Mouse (Mus musculus) fibroblast of lung, adult 2 months (primary cell): ENCODE measurements around the gene Tm4sf5.

ENCODE experiments used
- DNase-seq: peaks from one replicate; pipeline ENCODE4 v3.0.0-alpha.2; 2011; ENCODE audit warnings: low read depth

Gene Tm4sf5

DNA sequence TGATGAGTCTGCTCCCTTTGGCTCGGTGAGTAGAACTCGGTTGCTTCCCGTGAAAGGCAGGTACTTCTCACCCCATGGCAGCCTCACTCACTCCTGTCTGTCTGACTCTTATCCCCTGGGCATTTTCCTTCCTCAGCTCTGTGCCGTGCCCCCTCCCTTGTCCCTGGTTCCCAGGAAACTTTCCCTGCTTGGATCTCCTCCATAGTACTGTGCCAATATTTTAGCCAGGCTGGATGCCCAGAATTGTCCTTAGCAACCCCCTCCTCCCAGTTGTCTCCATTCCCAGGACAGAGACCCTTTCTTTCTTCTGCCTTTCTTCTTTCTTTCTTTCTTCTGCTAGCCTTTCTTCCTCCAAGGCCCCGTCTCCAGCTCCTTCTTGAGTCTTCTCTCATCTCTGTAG lies 36.4 kb downstream of the Tm4sf5 start:
- DNase-seq: no peak

DNA sequence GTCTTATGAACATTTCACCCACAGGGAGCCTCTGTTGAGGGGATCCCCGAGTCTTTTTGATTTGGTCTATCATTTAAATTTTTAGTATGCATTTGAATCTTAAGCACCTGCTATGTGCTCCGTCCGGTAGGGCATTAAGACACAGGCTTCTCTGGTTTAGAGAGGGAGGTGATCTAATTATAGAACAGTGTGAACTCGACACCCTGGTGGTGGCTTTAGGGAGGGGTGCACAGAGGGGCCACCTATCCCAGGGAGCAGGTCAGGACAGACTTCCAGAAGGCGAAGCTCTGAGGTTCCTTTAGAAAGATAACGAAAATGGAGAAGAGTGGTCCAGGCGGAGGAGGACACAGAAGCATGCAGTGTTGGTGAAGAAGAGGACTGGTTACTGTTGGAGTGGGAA lies 39.5 kb downstream of the Tm4sf5 start:
- no peak for DNase-seq

DNA sequence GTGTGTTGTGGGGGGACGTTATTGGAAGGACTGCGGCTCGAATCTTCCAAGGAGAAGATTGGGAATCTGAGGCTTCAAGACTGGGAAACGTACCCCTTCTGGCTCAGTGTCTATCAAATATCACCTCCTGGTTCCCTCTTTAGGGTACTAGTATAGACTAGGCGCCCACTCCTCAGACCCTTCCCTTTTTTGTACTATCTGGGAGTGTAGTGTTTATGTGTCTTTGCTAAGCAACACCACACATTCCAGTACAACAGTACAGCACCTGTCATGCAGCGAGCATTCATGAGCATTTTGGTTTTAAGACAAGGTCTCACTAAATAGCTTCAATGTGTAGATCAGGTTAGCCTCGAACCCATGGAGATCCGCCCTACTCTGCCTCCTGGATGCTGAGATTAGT lies 46.5 kb downstream of the Tm4sf5 start:
- DNase-seq: no peak

DNA sequence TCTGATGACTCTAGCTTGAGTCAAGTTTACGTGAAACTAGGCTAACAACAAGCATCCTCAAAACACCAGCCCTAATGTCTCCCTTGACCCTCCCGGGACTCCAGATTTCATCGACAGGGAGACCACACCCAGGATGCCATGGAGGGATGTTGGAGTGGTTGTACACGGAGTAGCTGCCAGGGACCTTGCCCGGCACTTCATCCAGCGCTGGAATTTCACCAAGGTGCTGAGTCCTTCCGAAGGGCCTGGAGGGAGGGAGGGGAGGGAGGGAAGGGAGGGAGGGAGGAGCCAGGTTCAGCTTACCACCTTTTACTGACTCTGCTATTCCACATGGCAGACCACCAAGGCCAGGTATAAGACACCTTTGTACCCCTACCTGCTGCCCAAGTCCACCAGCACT lies 48.9 kb downstream of the Tm4sf5 start:
- DNase-seq: no peak

DNA sequence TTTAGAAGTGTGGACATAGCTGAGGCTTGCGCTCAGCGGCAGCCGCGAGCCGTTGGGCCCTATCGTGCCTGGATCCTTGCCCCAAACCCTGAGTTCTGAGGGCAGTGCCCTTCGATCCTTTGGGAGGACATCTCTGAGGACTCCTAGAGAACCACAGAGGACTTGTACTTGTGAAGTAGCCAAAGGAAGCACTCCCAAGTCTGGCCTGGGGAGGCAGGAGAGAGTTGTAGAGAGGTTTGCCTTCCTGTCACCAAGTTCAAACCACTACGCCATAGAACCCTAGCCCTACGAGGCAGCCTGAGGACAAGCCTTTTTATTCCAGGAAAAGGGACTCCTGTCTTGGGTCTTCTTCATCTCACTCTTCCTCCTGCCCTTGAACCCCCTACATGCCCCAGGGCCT lies 52.5 kb downstream of the Tm4sf5 start:
- no peak for DNase-seq
